Mouse (Mus musculus) liver, embryonic 14.5 days (tissue): ENCODE measurements around the gene Cfap57.

ENCODE experiments used
- CTCF ChIP-seq: IDR thresholded peaks from 2 replicates; pipeline ENCODE4 v1.5.1; 2016; ENCODE audit warnings: antibody characterized with exemption, low read depth, control low read depth
- EP300 ChIP-seq: IDR thresholded peaks from 2 replicates; pipeline ENCODE4 v1.6.1; 2016; ENCODE audit warnings: antibody characterized with exemption, low read depth

DNA sequence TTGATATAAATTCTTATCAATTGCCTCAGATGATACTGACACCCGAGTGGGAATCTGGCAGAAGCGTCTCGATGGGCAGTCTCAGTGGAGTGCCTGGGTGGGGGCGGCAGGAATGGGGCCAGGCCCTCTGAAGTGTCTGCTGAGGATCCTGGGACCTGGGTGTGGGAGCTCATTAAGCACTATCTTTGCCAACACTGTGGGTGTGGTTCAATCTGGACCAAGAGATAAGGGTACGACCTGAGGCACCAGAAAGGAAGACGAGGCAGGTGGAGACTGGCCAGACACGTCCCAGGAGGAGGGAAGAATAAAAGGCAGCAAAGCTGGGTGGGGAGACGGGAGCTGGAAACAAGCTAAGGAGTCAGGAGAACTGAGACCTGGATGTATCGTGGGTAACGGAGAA lies 51.9 kb downstream of the Cfap57 start:
- TF ChIP-seq CTCF, result no peak
- peak; percentile 89 for TF ChIP-seq EP300
